Mouse (Mus musculus) erythroblast, embryonic 14.5 days (primary cell): ENCODE results near the gene Gm45521.

Experiments
- GATA1 ChIP-seq: IDR thresholded peaks from 2 replicates; pipeline ENCODE4 v1.6.1; 2012; ENCODE audit warnings: low read length, inconsistent platforms, mixed read lengths
- TAL1 ChIP-seq: IDR thresholded peaks from 3 replicates; pipeline ENCODE4 v1.6.1; 2012; ENCODE audit warnings: low read length, inconsistent platforms, mixed read lengths

DNA sequence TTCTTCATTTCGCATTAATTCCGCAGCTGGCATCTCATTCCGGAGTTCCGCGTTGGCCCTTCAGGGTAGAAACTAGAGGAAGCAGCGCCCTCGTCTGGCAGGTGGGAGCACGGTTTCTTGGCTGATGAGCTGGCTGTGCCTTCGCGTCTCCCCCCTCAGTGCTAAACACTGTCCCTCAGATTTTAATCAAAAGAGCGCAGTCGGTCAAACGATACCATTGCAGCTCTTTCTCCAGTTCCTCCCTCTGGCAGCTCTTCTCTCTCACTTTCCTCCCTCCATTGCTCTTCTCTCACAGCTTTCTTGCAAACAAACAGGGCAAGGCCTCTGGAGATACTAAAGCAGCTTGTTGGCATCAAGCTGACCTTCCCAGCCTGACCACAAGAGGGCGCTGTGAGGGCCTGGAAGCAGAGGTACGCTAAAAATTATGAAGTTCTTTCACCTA lies 40.2 kb downstream of the Gm45521 start:
- TF ChIP-seq TAL1, result no peak
- no peak for TF ChIP-seq GATA1
